Comparison of ENCODE assay signal across 6 mouse cellular contexts in genomic region chr4:88758751-88759150, GRCm38 (mm10).
DNase-seq lines count a peak whose midpoint lies in the region.

No protein-coding gene starts in this region.

- DNase-seq in cerebellum, adult 11 months = peak; percentile 33
- DNase-seq in cerebellum, adult 8-10 months = peak; percentile 30
- DNase-seq in cerebellum, adult 9-11 months = peak; percentile 55
- DNase-seq in heart, adult 9 months (ENCODE audit: low spot score in 2 of 2) = peak; percentile 23 to 44
- DNase-seq in kidney, adult 9 months = peak; percentile 30
- peak; percentile 19 for DNase-seq in layer of hippocampus, adult 9-11 months

Comparison
In these comparisons a context has a peak if more than half of its experiments do, and no peak if none do; other contexts are left out.
1. Peak in every context shown above with its lines: DNase-seq.